Mouse (Mus musculus): ENCODE measurements around the gene Gm2026. TPM values are rescaled to one million over a fixed set of nuclear protein-coding genes. Genes with fewer than 3 reads are reported as not detected.

Gm2026 gene
- polyA plus RNA-seq (2012; rRNA removed) = 0.32 TPM in 1 of 2 replicates, not detected in the other

GRCm38 (mm10) chr2:175965031-175965430 is at the start of gene Gm2026:
Gm2026 (plus strand) TSS chr2:175965331.

GRCm38 (mm10) chr2:175931000-175931399 is 34.1 kb upstream of the Gm2026 start, which contains the start of gene Zfp966:
Zfp966 (minus strand) TSS chr2:175931100.

Other genes starting within 250 kb of the Gm2026 start
- gene Gm2007, start 223.8 kb upstream of the Gm2026 start, polyA plus RNA-seq (2012; rRNA removed) = not detected in 2 replicates
- gene Gm14288, start 164.2 kb upstream of the Gm2026 start, polyA plus RNA-seq (2012; rRNA removed) = 0.64 and 0.77 TPM in 2 replicates
- gene Gm6710, start 96.1 kb upstream of the Gm2026 start, polyA plus RNA-seq (2012; rRNA removed) = 0.66 and 1.3 TPM in 2 replicates
- 0.07 and 0.17 TPM in 2 replicates for gene Zfp966, start 34.2 kb upstream of the Gm2026 start, polyA plus RNA-seq (2012; rRNA removed)
- gene Gm2004, start 184.5 kb downstream of the Gm2026 start, polyA plus RNA-seq (2012; rRNA removed) = 0.14 and 4.9 TPM in 2 replicates